Mouse (Mus musculus) MEL-GATA-1-ER (cell line): ENCODE results near the gene Clic3.
"Not testable (repeated sequence)": the region's sequence is repeated elsewhere in the genome, so short reads cannot be mapped to it uniquely, and the experiment has no call there.

Experiments used
- DNase-seq: peaks from one replicate; pipeline ENCODE4 v3.0.0-alpha.2; 2012; ENCODE audit warnings: low read depth; ENCODE audit errors: extremely low read depth

The Clic3 gene

GRCm38 (mm10) chr2:25456205-25456953 lies at the start of gene Clic3:
Gene Clic3 (plus strand): TSS chr2:25456838.
- no peak for DNase-seq

- no peak for DNase-seq
These were observed 47.7 kb upstream of the Clic3 start for GRCm38 (mm10) chr2:25408908-25409307.

DNA sequence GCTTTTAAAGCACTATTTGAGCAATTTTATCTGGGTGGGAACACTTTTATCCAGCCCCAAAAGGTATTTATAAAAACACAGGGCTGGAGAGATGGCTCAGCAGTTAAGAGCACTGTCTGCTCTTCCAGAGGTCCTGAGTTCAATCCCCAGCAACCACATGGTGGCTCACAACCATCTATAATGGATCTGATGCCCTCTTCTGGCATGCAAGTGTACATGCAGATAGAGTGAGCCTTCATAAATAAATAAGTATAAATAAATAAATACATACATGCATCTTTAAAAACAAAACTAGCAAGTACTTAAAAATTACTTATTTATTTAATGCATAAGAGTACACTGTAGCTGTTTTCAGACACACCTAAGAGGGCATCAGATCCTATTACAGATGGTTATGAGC lies 43.2 kb upstream of the Clic3 start:
- DNase-seq = not testable (repeated sequence)

GRCm38 (mm10) chr2:25417426-25417825 lies 39.2 kb upstream of the Clic3 start:
- no peak for DNase-seq

- DNase-seq = peak; percentile 49
These were observed 34.7 kb upstream of the Clic3 start for GRCm38 (mm10) chr2:25421896-25422295.

- DNase-seq = no peak
These were observed 33.8 kb upstream of the Clic3 start, which contains the start of gene Fut7 for GRCm38 (mm10) chr2:25422587-25423410. Gene Fut7 (plus strand): TSS chr2:25423267.

GRCm38 (mm10) chr2:25423626-25424025 lies 33.0 kb upstream of the Clic3 start:
- no peak for DNase-seq

- no peak for DNase-seq
These were observed 31.2 kb upstream of the Clic3 start for GRCm38 (mm10) chr2:25425481-25425880.

DNA sequence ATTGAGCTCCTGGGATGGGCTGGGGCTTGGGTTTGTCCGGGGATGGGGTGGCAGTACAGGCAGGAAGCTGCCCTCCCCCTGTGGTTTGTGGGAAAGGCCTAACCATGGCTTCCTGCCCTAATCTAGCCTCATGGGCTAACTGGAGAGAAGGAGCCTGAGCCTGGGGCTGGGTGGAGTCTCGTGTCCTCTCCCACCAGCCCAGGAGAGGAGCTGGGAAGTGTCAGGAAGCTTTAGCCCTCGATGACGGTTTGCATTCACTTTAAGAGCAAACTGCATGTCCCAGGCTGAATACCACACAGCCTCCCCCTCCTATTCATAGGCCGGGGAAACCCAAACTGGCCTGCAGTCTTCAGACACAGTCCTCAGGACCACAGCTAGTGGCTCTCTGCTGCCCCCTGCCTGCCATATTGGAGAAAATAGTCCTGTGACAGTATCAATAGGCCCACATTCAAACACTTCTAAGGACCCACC lies 29.9 kb upstream of the Clic3 start:
- DNase-seq = peak; percentile 64

DNA sequence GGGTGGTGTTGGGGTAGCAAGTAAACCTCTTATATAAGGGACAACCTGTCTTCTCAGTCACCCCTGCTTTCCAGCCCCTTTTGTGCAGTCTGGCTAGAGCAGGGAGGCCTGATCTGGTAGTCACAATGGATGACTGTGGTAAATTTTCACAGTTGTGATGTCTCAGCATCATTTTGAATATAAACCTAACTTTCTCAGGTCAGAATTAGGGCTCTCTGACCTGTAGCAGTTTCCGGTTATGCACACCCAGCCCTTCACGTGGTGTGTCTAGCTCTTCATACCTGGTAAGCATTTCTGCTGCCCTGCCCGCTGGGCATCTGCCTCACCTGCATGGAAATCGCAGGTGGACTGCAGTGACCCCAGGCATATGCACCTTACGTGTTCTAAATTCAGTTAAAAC lies 29.4 kb upstream of the Clic3 start:
- DNase-seq = no peak

GRCm38 (mm10) chr2:25428442-25429236 lies 28.0 kb upstream of the Clic3 start, which contains the start of gene Abca2:
Gene Abca2 (plus strand): TSS chr2:25428703.
- DNase-seq = peak; percentile 74

DNA sequence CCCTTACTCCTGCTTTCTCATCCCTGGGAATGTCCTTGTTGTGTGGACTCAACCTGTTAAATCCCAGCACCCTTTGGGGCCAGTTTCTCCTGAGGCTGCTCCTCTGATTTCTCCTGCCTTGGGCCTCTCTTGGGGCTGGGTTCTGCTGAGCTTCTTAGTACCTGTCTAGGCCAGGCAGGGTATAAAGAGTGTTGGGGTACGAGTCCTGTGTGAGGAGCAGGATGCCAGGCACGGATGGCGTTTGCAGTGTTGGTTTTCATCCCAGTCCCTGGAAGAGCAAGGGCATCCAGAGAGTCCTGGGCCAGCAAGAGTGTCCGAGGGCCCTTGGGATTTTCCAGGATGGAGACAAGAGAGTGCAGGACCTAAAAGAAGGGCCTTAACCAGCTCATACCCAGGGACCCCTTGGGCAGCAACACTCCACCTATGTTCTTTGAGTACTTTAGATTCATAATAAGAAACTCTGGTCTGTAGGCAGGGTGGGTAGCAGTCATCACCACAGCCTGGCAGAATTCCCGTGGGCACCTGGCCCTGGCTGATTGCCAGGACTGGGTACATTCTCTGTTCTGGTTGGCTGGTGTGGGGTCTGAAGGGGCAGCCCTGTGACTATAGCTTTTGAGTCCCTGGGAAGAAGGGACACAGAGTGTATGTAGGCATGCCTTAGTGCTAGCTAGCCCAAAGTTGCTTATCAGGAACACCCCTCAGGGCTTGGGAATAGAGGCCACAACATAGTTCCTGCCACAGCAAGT lies 27.0 kb upstream of the Clic3 start:
- DNase-seq = no peak

GRCm38 (mm10) chr2:25430395-25431233 lies 26.0 kb upstream of the Clic3 start:
- DNase-seq = no peak

DNA sequence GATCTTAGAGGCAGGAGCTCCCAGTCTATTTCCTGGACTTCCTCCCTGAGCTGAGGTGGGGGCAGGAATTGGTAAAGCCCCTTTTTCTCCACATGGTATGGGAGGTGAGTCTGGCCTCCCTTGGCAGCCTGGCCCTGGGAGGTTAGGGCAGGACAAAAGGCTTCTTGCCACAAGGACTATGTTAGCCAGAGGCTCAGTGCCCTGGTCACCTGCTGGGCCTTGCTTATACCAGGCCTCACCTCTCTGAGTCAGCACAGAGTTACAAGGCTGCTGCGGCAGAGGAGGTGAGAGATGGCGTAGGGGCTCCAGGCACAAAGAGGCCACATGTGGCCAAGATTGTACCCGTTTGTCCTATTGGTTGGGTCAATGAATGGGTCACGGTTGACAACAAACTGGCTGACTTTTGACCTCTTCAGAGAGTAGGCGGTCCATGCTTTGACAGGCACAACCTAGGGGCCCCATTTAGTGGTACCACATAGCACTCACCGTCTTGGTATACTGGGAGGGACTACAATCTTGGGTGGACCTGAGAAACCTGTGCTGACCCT lies 25.3 kb upstream of the Clic3 start:
- DNase-seq = no peak

DNA sequence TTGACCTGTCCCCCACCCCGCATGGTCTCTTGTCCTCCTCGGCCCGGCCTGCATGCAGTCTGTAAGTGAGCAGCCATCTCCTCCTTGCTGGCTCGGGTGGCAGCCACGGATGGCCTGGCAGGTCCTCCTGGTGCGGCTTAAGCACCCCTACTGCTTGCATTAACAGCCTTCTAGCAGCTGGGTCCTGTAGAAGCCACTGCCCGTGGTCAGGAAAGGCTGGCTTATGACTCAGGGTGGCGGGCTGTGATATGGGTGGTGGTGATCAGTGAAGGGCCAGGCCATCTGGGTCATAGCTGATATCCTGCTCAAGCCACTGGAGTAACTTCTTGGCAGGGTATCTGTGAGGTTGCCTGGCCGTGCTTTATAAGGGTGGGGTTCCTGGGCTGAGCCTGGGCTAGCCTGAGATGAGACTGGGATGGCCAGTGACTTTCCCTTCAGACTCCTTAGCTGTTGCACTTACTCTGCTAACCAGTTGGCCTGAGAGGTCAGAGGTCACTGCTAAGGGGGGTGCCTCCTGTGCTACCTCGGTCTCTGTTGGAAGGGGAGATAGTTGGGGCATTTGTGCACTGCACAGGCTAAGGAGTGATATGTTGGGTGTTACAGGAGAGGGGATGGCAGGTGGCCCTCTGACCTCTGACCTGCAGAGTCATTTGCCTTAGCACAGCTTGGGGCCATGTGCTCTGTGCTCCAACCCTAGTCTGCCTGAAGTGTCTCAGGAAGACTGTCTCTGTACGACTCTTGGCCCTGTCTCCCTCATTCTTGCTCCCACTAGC lies 24.1 kb upstream of the Clic3 start:
- no peak for DNase-seq

GRCm38 (mm10) chr2:25433101-25433500 lies 23.5 kb upstream of the Clic3 start:
- DNase-seq = no peak

DNA sequence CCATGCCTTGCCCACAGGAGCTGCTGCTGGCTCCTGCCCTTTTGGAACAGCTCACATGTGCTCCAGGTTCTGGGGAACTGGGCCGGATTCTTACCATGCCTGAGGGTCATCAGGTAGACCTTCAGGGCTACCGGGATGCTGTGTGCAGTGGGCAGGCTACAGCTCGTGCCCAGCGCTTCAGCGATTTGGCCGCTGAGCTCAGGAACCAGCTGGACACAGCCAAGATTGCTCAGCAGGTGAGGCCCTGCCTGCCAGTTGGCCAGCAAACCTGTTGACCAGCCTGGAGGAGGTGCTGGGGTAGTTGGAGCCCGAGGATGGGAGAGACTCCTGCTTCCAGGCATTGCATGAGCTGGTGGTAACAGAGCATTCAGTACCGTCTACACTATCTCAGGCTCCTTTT lies 22.3 kb upstream of the Clic3 start:
- DNase-seq = no peak

- no peak for DNase-seq
These were observed 20.3 kb upstream of the Clic3 start for GRCm38 (mm10) chr2:25436286-25436820.

- no peak for DNase-seq
These were observed 15.6 kb upstream of the Clic3 start for GRCm38 (mm10) chr2:25441067-25441466.
